Mouse (Mus musculus) megakaryocyte, embryonic 14.5 days (primary cell): Measurements from ENCODE around the gene E2f3.

ENCODE experiments used
- FLI1 ChIP-seq: IDR thresholded peaks from 2 replicates; pipeline ENCODE4 v1.6.1; 2012; ENCODE audit warnings: low read length, inconsistent platforms, mixed read lengths
- GATA1 ChIP-seq: IDR thresholded peaks from 3 replicates; pipeline ENCODE4 v1.6.1; 2012; ENCODE audit warnings: mixed read lengths, low read length, inconsistent platforms, borderline replicate concordance

DNA sequence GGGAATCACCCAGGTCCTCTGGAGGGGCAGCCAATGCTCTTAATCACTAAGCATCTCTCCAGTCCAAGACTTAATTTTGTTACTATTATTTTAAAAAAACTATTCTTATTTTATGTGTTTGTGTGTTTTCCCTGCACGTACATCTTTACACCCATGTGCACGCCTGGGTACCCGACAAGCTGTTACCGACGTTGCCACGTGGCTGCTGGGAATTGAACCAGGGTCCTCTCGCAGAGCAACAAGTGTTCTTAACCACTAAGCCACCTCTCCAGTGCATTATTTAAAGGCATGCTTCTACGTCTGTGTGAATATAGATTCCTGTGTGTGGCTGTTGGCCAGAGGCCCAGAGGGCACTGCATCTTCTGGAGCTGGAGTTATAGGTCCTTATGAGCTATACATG, 73.6 kb downstream of the E2f3 start:
- TF ChIP-seq FLI1: no peak
- TF ChIP-seq GATA1: no peak
